Mouse (Mus musculus): ENCODE results near the gene Ldb3.

Ldb3 gene

DNA sequence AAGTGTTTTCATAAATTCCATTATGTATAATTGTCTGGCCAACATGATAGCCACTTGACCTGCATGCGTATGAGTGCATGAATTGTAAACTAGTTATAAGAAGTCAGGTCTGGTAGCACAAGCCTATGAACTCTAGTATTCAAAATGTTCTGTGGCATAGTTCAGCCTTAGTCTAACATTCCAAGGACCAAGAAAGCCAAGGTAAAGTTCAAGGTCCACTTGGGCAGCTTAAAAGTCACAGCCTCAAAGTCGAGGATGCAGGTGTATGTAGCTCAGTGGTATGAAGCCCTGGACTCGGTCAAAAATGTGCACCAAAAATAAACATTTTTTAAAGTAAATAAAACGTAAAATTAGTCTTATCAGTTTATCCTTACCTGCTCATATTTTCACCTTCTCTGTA is 75.9 kb downstream of the Ldb3 start:
- no peak for DNase-seq (ENCODE audit: extremely low spot score, low read depth, low spot score)

DNA sequence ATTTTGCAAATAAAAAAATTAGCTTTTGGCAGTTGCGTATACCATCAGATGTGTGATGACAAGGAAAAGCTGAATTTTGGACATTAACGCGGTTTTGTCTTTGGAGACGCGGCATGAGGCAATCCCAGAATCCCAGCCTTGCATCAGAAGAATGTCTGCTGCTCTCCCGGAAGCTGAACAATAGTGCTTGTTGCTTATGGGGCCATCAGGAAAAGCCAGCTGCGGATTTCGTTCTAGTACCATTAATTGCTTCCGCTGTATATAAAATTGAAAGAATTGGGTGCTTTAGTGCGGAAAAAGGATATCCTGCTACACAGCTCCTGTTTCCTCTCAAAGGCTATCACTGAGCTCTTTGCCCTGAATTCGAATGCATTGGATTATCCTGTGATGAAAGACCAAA is 76.6 kb downstream of the Ldb3 start:
- no peak for DNase-seq (ENCODE audit: extremely low spot score, low read depth, low spot score)

DNA sequence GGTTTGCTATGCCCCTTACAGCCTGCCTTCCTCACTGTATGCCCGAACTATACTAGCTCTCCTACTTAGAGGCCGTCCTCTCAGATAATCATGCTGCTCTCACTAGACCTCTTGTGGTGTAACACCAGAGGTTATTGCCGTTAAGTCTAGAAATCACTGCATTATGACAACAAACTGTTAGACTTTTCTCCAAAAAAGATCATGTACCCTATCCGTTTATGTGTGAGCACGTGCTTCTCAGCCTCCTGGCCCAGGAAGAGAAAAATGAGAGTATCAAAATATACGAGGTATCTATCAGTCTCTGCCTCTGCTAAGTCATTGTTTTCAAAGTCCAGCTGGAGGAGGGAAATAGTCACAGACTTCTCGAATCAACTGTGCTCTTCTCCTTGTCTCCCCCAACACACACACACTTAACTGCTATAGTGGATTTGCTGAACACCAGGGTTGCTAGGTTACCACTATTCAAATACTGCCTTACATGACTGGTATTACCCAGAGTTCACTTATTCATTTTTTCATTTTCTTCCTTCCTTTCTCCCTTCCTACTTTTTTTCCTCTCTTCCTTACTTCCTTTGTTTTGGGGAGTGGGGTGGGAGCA is 79.5 kb downstream of the Ldb3 start:
- no peak for DNase-seq (ENCODE audit: extremely low spot score, low read depth, low spot score)

DNA sequence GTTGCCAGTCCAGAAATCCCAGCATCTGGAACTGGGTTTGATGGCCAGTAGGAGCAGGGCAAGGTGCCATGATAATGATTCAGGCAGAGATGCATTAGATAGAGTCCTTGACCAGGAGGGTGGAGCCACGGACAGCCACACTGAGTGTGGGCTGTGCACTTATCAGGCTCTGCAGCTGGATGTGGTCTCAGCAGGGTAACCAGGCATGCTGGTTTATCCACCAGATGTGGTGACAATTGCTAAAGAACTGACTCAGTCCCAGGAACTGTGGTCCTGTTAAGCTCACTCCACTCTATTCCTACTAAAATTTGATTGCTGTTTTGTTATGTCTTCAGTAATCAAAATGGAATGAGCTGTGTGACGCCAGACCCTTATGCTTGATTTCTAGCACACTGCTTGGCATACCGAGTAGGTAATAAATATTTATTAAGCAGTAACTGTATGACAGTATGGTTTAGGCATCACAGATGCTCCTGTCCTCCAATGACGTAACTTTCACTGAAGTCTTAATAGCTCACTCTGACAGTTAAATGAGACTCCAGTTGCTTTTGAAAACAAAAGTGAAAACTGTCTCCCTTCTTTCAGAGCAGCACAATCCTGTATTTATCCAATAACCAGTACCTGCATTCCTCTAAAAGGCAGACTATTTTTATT is 80.2 kb downstream of the Ldb3 start:
- no peak for DNase-seq (ENCODE audit: extremely low spot score, low read depth, low spot score)

DNA sequence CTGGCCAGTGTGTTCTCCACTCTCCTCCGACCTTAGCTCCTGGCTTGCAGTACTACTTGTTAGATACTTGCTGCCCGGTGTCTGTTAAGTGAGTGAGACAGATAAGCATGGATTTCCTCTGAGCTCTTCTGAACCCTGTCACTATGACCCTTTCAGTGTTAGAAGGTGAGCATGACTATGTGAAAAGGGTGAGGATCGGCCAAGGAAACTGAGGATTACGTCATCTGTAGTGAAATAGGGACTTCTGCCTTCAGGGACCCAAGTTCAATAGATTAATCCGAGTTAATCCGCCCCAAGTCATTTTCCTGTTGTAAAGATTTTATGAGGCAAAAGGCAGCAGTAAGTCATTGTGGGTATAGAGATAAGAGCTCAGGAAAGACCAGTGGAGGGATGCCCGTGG is 83.2 kb downstream of the Ldb3 start:
- no peak for DNase-seq (ENCODE audit: extremely low spot score, low read depth, low spot score)

DNA sequence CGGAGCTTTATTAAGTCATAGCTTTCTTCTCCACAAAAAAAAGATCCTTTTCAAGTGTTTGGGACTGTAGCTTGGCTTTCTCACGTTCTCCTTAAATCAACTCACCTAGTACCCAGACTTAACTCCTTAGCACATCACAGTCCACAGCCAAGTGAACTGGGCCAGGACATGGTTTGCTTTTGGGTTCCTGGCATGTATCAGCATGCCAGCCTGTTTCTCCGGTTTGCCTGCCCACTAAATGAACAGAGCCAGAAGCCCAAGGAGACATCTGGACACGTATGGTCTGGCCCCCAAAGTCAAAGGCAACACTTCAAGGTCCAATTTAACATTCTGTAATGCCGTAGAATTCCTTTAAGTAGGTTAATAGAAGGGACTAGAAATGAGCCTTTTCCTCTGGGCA is 84.1 kb downstream of the Ldb3 start:
- no peak for DNase-seq (ENCODE audit: extremely low spot score, low read depth, low spot score)

DNA sequence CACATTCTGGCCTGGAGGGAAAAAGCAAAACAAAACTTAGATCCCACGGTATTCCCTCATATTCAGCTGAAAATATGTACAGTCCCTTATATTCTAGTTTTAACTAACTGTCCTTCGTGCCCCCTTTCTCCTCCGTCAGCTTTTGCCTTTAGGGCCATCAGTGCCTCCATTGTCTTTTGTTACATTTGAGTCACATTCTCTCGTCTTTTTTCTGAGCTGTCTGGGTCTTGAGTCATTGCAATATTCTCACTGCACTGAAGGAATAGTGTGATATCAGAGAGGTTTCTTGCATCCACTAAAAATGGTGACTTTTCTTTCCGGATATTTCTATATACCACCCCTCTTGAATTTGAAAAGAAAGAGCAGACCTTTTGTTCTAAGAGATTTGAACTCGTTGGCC is 84.7 kb downstream of the Ldb3 start:
- no peak for DNase-seq (ENCODE audit: extremely low spot score, low read depth, low spot score)

DNA sequence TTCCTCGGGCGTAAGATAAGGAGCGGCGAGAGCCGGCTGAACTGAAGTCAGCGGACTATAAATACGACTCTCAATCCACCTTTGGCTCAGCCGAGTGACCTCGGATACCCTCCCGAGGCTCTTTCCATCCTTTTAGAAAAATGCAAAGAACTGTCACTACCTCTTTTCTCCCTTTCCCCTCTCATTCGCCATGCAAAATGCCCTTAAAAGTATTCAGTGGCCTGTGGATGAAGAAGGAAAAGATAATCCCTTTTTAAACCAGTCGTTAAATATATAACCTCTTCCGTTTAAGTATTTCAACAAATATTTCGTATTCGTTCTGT is 85.2 kb downstream of the Ldb3 start, which contains the start of gene Bmpr1a:
Gene Bmpr1a, minus strand, starts transcription at position 17 of the 323 bp plus-strand sequence.
- no peak for DNase-seq (ENCODE audit: extremely low spot score, low read depth, low spot score)

DNA sequence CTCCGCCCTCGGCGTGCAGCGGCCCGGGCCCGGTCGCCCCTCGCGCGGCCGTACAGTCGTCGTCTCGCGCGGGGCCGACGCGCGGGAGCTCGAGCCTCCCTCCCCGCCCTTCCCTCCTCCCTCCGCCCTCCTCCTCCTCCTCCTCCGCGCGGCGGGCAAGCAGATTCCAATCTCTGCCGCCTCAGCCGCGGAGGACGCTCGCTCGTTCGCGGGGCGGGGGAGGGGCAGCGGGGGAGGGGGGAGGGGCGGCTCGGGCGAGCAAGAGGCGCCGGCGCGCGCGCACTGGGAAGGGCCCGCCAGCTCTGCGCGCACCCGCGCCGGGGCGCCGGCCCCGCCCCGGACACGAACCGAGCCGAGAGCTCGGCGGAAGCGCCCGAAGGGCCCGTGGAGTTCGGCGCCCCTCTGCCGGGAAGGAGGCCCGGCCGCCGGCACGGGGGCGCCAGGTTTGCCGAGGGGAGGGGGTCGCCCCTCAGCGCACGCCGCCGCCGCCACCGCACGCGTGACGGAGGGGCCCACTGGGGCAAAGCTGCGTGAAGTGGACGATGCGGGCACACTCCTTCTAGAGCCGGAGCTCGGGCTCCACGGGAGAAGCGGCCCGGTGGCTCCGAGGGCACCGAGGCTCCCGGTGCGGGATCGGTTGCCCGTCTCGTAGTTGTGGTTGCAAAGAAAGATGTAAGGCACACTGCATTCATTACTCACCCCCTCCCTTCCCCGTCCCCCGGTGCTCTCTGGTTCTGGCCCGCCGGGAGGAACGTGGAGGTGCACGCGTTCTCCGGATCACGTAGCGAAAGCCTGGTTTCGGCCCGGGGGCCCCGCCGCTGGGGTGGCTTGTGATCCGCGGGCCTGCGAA is 85.8 kb downstream of the Ldb3 start:
- no peak for DNase-seq (ENCODE audit: extremely low spot score, low read depth, low spot score)

DNA sequence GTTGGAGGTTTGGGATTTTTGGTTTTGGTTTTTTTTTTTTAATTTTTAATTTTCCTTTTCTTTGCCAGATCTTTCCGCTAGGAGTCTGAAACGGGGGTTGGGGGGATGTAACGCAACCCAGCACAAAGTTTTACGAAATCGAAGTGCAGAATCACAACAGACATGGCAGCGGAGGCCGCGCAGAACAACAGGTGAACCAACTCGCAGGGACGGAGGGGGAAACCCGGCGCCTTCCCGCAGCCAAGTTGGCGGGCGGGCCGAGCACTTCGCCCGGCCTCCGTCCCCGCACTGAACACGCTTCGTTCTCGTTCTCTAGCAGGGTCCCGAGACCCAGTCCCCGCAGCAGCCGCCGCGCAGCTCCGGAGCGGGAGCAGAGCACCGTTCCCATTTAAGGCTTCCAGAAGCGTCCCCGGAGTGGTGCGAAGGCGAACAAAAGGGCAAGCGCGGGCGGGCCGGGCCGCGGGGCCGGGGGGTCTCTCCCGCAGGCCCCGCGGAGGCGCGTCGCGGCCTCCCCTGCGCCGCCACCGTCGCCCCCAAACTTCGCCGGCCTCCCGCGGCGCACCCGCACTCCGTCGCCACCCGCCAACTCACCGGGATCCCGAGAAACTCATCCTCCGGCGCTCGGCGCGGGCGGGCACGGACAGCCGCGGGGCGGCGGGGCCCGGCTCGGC is 86.5 kb downstream of the Ldb3 start:
- DNase-seq (ENCODE audit: extremely low spot score, low read depth, low spot score): no peak

DNA sequence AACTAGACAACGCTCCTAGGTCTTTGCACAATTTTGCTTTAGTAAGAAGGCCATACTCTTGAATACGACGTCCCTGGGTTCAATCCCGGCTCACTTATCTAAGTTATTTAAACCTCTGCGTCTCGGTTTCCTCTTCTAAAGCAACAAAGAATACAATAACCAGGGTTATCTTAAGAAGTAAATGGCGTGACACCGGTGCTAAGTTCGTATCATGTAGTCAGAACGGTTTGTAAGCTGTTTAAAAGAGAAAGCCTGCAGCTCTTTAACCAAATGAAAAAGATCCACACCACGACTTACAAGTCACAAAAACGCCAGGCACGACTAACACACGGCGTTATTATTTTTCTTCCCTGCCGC is 87.1 kb downstream of the Ldb3 start:
- no peak for DNase-seq (ENCODE audit: extremely low spot score, low read depth, low spot score)

DNA sequence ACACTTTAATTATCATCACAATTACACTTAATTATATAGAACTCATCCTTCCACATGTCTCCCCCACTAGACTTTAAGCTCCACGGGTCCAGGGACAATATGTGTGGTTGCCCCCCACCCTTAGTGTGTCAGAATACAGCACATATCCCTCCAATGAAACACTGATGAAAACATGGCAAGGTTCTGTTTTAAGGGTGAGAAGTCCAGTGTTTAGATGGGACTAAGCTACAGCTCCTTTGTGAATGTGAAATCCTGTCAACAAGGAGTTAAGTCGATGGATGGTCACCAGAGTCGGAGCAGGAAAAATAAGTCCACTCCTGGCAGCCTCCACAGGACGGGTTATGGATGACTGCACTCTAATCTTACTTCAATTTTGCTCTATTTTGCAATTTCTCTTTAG is 88.2 kb downstream of the Ldb3 start:
- DNase-seq (ENCODE audit: extremely low spot score, low read depth, low spot score): no peak

DNA sequence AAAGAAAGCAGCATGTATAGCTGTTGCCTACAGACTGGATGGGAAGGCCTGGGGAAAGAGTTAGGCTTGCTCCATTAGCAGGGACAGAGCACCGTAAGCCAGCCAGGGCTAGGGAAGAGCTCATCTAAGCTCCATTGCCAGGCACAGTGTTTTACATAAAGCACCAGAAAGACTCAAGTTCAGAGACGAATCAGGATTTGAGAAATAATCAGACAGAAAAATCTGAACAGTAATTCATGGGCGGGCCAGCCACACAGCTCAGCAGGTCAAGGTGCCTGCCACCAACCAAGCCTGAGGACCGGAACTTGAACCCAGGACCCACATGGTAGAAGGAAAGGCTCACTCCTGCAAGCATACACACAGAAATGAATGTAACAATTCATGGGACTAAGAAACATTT is 88.8 kb downstream of the Ldb3 start:
- no peak for DNase-seq (ENCODE audit: extremely low spot score, low read depth, low spot score)

DNA sequence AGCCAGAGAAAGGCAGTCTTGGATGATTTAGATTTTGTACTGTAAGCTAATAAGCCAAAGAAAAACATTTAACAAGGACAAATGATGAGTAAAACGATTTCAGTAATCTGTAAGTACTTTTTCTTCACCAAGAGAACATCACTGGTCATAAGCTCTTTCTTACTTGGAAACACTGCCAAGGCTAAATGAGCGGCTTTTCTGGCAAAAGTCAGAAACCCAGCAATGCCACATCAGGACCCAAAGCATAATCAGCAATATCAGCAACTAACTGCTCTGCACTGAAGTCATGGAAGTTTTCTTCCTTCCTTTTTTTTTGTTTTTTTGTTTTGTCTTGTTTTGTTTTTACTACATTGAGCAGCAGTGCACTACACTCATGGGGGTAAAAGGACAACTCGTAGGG is 91.1 kb downstream of the Ldb3 start:
- no peak for DNase-seq (ENCODE audit: extremely low spot score, low read depth, low spot score)

DNA sequence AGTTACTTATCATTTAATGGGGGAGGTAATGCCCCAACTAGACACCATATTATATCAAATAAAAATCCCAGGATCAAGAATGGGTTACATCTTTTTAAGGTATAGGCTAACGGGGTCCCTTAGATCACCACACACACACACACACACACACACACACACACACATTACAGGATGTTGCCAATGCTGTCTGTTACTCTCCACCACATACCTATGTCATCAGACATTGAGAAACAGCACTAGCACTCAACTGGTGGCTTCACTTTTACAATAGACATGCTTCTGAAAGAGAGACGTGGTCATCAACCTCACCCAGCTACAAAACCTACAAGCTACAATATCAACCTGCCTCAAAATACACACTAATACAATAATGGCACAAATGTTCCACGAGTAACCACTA is 94.8 kb downstream of the Ldb3 start:
- no peak for DNase-seq (ENCODE audit: extremely low spot score, low read depth, low spot score)

DNA sequence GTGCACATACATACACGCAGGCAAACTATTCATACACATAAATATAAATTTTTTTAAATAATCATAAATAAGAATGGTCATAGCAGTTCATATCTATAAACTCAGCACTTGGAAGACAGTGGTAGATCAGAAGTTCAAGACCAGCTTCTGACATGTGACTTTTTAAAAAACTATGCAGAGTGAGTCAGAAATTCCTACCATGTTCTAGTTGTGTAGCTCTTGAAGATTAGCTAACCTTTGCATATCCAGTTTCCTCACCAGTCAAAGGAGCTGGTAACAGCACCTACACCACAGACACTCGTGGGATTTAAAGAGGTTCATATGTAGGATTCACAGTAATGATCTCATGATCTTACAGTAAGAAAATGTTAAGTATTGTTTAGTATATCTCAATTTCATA is 95.8 kb downstream of the Ldb3 start:
- DNase-seq (ENCODE audit: extremely low spot score, low read depth, low spot score): no peak

DNA sequence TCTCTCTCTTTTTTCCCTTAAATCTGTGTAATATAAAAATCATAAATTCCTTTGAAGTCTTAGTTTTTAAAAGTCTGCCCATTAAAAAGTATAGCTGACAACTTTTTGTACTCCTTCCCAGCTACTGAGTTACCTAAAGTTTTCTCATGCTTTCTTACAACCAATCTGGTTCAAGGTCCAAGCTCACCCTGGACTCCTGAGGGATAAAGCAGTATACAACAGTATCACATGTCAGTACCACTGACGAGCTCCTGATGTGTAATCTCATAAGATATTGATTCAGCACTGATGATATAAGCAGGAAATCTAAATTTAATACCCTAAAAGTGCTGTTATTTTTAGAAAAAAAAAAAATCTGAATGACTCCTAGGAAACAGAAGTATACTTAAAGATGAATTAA is 97.5 kb downstream of the Ldb3 start:
- DNase-seq (ENCODE audit: extremely low spot score, low read depth, low spot score): no peak

DNA sequence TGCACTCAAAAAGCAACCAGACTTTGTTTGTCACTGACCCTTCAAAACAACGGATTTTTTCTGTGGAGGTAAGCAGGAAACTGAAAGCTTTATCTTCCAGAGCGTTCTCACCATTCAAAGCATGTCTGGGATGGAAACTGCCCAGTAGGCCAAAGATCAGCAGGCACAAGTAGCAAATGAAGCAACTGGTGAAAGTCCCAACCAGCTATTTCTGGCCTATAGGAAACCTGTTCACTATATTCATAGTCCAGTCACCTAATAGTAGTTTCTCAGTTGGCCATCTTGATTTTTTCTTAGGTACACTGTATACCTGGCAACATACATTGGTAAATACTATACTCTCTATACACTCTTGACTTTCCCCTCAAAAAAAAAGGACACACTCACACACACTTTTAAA is 98.6 kb downstream of the Ldb3 start:
- no peak for DNase-seq (ENCODE audit: extremely low spot score, low read depth, low spot score)

DNA sequence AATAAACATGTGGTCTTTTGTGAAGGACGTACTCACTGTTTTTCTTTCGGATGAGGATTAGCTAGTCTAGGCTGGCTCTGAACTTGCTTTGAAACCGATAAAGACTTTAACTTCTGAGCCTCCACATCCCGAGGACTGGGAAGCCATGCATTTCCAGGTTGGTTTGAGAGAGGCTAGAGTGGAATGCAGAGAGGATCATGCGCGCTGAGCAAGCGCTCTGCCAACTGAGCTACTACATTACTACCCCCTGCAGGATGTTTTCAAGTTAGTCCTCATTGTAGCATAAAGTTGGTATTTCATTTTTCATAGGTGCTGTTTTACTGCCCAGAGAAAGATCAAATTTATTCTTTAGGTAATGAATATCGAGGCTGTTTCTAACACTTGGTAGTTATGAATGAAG is 102.3 kb downstream of the Ldb3 start:
- DNase-seq (ENCODE audit: extremely low spot score, low read depth, low spot score): no peak

DNA sequence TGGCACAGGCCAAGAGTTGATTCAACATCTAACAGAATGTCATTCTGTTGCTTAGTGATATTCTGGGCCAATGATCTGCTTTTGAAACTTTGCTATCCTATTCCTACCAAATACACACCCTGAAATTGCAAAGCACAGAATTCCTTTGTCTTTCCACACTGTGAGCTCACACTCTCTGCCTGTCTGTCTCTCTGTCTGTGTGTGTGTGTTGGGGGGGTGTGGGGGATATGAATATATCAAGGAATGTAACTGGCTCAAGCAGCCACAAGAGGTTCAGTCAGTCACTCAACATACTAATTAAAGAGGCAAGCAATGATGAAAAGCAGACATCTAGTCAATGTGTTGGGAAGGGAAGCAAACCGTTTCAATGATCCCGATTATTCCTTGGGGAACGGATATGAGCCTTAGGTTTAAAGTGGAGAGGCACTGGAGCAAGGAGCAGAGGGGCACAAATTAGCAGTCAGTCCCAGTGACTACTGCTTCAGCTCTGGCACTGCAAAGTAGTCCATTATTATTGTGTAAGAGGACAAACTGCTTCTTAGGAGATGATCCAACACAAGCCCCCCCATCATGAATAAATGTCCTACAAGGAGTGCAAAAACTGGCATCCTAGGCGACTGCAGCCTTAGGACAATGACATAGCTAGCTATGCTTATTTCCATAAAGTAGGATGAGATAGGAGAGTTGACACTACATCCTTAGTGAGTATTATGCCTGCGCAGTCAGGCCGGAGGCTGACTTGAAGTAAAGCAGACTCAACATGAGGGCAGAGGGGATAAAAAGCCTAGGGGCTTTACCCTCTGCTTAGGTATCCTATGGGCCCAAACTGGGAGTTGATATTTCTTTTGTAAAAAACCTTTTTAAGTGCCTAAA is 104.8 kb downstream of the Ldb3 start:
- DNase-seq (ENCODE audit: extremely low spot score, low read depth, low spot score): no peak

Data from hindlimb bud, embryonic 11.5 days (tissue).